Mouse (Mus musculus): ENCODE measurements at regions not wholly inside any gene's neighbourhood (a gene's known extent, or its start where the extent isn't known, plus 50 kb on each side); places are given as distances from the start of the nearest gene placed in this dataset.
A peak's percentile ranks its signal among the peaks of the same experiment; 100 is the strongest.

DNA sequence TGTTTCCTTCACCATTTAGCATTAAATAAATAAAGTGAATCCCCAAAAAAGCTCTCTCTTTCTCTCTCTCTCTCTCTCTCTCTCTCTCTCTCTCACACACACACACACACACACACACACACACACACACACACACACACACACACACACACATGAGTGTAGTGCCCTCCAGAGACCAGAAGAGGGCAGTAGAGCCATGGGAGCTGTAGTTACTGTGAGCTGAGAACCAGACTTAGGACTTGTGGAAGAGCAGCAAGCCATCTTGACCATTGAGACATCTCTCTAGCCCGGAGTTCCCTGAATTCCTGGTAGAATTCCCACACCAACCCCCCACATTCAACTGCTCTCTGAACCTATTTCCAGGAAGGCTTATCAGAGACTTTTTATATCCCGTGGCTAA, 190.3 kb downstream of the Rplp1 start:
- no peaks in the 10 kb centered on the region for H3K36me3 ChIP-seq
- ATAC-seq (ENCODE audit: borderline replicate concordance, extremely low read depth, low FRiP score, low TSS enrichment), result no peak
- no peak overlapping the region for H3K4me3 ChIP-seq
- H3K4me1 ChIP-seq, result peaks cover 38% of the 10 kb centered on the region
- H3K27ac ChIP-seq, result no peak overlapping the region
- H3K27me3 ChIP-seq, result peaks cover 4% of the 10 kb centered on the region; the same call in 1 of the 2 replicates
- no peaks in the 10 kb centered on the region for H3K9me3 ChIP-seq
- no peak overlapping the region for H3K4me2 ChIP-seq
- H3K9ac ChIP-seq, result no peak overlapping the region
- WGBS, result 79% methylated on average over 2 of the region's 2 CpGs

DNA sequence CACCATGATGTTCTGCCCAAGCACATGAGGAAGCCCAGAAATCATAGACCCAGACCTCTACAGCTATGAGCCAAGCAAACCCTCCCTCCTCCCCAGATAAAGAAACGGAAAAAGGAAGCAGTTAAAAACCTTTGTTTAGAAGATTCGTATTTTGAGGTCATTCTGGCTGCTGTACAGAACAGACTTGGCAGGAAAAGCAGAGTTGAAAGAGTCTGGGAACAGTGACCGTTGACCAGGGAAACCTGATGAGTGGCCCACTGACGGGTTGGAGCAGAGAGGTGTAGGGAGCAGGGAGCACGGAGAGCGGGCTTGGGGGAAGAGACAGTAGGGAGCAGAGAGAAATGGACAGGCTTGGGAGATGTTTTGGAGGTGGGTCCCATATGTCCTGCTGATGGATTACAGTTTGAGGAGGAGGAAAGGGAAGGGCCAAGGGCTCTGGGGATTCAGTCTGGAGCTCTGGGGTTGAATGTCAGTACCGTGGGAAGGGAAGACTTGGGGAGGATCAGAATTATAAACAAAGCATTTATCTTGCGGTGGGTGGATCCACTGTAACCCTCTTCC, 191.2 kb downstream of the Rplp1 start:
- WGBS, result 33% methylated on average over 8 of the region's 8 CpGs
- ATAC-seq (ENCODE audit: borderline replicate concordance, extremely low read depth, low FRiP score, low TSS enrichment), result peak; percentile 70; the same call in 1 of the 2 replicates
- Histone ChIP-seq H3K4me2 (no peak overlapping the region), H3K4me3 (no peak overlapping the region), H3K36me3 (no peaks in the 10 kb centered on the region), H3K9ac (no peak overlapping the region), H3K9me3 (no peaks in the 10 kb centered on the region), H3K4me1 (peaks cover 36% of the 10 kb centered on the region), H3K27ac (peak overlapping the region; percentile 69), H3K27me3 (peaks cover 4% of the 10 kb centered on the region; the same call in 1 of the 2 replicates)

DNA sequence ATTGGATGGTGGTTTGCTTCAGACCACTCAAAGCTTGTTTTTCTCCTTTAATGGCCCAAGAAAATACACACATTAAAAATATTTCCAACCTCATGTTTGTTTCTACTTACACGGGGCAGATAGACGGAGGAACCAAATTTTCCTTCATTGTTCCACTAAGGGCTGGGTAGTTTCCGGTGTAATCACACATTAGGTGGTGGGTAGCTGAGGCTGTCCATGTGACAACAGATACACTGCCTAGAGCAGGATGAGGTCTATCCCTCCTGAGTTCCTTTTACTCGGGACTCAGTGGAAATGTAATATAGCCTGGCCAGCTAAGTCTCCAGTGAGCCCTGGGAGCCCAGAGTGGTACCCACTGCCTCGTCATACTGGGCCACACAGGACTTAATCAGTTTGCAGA, 192.5 kb downstream of the Rplp1 start:
- peaks cover 31% of the 10 kb centered on the region for H3K4me1 ChIP-seq
- no peak overlapping the region for H3K4me2 ChIP-seq
- no peak for ATAC-seq (ENCODE audit: borderline replicate concordance, extremely low read depth, low FRiP score, low TSS enrichment)
- no peak overlapping the region for H3K27ac ChIP-seq
- no peak overlapping the region for H3K9ac ChIP-seq
- no peak overlapping the region for H3K4me3 ChIP-seq
- H3K27me3 ChIP-seq, result peaks cover 7% of the 10 kb centered on the region; the same call in 1 of the 2 replicates
- no peaks in the 10 kb centered on the region for H3K36me3 ChIP-seq
- H3K9me3 ChIP-seq, result no peaks in the 10 kb centered on the region
- 89% methylated on average over 5 of the region's 5 CpGs for WGBS

DNA sequence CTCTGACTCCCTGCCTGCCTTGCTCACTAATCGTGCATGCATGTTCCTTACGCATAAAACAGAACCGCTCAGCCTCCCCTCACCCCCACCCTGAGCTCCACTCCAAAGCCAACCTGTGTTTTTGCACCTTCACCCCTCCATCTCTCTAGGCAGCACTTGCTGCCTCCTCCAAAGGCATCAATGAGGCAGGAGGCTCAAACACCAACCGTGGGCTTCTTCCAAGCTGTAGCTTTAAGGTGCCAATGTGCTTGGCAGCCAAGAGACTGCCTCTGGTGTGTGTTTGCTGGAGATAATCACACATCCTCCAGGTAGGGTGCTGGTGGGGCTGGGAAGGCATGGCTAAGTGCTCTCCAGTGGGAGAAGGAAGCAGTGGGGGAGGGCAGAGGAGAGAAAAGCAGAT, 193.3 kb downstream of the Rplp1 start:
- Histone ChIP-seq H3K4me3 (no peak overlapping the region), H3K9me3 (no peaks in the 10 kb centered on the region), H3K4me2 (no peak overlapping the region), H3K4me1 (peaks cover 31% of the 10 kb centered on the region), H3K27me3 (peaks cover 7% of the 10 kb centered on the region; the same call in 1 of the 2 replicates), H3K9ac (no peak overlapping the region), H3K36me3 (no peaks in the 10 kb centered on the region), H3K27ac (no peak overlapping the region)
- 67% methylated on average over 4 of the region's 4 CpGs for WGBS
- ATAC-seq (ENCODE audit: borderline replicate concordance, extremely low read depth, low FRiP score, low TSS enrichment), result no peak

DNA sequence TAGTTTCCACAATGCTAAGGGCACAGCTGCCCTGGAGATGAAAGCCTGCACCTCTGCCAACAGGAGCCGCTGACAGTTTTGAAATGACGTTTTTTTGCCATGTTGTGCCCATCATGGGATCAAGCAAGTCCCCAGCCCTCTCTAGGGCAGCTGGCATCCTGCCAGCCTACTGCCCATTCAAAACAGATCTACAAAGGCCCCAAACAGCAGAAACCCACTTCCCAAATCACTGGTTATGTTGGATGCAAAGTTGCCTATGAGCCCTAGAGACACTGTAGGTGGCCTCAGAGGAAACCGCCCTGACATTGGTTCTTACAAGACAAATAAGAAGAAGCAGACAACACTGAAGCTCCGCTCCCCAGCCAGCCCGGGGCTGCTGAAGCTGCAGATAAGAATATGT, 194.1 kb downstream of the Rplp1 start:
- Histone ChIP-seq H3K4me1 (peaks cover 33% of the 10 kb centered on the region), H3K9me3 (no peaks in the 10 kb centered on the region), H3K36me3 (no peaks in the 10 kb centered on the region), H3K4me3 (no peak overlapping the region), H3K9ac (no peak overlapping the region), H3K27me3 (peaks cover 9% of the 10 kb centered on the region; the same call in 1 of the 2 replicates), H3K4me2 (no peak overlapping the region), H3K27ac (no peak overlapping the region)
- WGBS, result 53% methylated on average over 5 of the region's 5 CpGs
- ATAC-seq (ENCODE audit: borderline replicate concordance, extremely low read depth, low FRiP score, low TSS enrichment), result no peak

DNA sequence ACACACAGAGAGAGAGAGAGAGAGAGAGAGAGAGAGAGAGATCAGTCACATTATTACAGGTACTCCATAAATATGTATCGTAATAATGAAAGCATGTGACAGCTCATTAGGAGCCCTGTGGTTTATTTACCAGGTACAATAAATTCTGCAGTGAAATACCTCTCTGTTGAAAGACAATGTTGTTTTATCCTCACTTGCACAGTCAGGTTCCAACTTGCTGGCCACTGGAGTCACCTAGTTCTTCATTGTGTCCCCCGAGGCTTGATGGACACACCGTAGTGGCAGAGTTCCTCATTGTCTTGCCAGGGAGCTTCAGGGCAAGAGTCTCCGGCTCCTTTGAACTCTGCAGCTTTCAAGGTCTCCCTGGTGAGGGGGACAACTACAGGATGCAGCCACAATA, 197.6 kb downstream of the Rplp1 start:
- Histone ChIP-seq H3K27ac (no peak overlapping the region), H3K4me1 (peaks cover 35% of the 10 kb centered on the region), H3K36me3 (no peaks in the 10 kb centered on the region), H3K27me3 (peaks cover 13% of the 10 kb centered on the region; the same call in 1 of the 2 replicates), H3K4me2 (no peak overlapping the region), H3K9me3 (no peaks in the 10 kb centered on the region), H3K9ac (no peak overlapping the region), H3K4me3 (no peak overlapping the region)
- WGBS, result 74% methylated on average over 4 of the region's 4 CpGs
- no peak for ATAC-seq (ENCODE audit: borderline replicate concordance, extremely low read depth, low FRiP score, low TSS enrichment)

DNA sequence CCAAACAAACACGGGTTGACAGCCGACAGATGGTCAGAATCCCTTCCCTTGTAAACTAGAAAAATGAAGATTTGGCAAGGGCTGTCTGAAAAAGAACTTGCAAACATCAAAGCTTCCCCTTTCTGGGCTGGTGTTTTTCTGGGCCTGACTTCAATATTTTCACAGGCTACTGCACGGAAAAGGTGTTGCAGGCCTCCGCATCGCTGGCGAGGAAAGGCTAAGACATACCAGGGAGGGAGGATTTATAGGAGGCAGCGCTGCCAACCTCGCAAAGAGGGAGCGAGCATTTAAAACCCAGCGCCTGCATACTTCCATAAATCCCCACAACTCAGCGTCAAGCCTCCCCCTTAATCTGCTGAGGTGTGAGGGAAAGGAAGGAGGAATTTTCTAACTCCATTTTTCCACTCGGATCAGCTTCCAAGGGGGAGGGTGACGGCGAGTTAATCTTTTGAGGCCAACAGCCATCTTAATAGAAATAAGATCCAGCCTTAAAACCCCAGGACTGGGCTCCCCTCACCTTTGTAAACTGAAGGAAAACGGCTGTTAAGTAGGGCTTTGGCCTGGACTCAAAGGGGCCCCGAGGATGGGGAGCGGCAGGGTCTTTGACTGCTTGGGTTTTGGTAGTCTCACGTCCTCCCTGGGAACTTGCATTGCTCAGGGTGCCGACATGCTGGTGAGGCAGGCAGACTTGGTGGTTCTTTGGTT, 199.9 kb downstream of the Rplp1 start:
- H3K27ac ChIP-seq, result no peak overlapping the region

DNA sequence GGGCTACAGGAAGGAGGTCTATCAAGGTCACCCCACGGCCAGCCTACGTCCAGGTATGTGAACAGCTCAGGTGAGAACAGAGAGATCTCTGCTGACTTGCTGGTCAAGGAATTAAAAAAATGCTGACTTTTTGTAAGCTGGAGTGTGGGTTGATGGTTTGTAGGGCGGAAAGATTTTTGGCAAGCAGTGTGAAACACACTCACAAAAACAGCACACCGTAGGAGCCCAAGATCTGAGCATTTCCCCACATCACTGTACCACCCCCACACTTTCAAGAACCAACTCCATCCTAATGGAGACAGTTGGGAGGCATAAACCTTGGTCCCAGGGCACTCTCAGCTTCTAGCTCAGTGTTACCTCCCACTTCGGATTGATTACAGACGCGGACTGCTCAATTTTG, 200.5 kb downstream of the Rplp1 start:
- Histone ChIP-seq H3K27ac (no peak overlapping the region), H3K9me3 (no peaks in the 10 kb centered on the region), H3K36me3 (no peaks in the 10 kb centered on the region), H3K27me3 (peaks cover 9% of the 10 kb centered on the region; the same call in 1 of the 2 replicates), H3K4me1 (peaks cover 18% of the 10 kb centered on the region), H3K9ac (no peak overlapping the region), H3K4me2 (no peak overlapping the region), H3K4me3 (no peak overlapping the region)
- ATAC-seq (ENCODE audit: borderline replicate concordance, extremely low read depth, low FRiP score, low TSS enrichment), result no peak
- 50% methylated on average over 7 of the region's 7 CpGs for WGBS

More for the DNA sequence above, 199.9 kb downstream of the Rplp1 start:
- 28% methylated on average over 19 of the region's 19 CpGs for WGBS
- no peaks in the 10 kb centered on the region for H3K9me3 ChIP-seq
- no peak; the same call in 1 of the 2 replicates for ATAC-seq (ENCODE audit: borderline replicate concordance, extremely low read depth, low FRiP score, low TSS enrichment)
- H3K27me3 ChIP-seq, result peaks cover 9% of the 10 kb centered on the region; the same call in 1 of the 2 replicates
- H3K36me3 ChIP-seq, result no peaks in the 10 kb centered on the region
- H3K9ac ChIP-seq, result no peak overlapping the region
- peaks cover 18% of the 10 kb centered on the region for H3K4me1 ChIP-seq
- no peak overlapping the region for H3K4me2 ChIP-seq
- H3K4me3 ChIP-seq, result no peak overlapping the region

DNA sequence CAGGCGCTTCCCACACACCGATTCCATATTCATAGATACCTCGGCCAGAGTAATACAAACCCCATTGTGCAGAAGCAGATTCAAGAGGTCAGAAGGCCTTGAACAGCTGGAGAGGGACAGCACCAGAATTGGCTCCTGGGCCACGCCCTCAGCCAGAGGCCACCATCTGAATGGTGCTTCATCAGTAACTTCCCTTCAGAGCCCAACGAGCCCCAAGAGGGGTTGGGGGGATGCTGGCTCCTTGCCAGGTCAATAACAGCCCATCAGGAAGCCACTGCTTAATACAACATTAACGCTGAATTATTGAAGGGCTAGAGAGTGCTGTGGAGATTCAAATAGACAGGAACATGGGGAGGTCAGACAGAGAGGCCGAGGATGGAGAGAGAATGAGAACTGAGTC, 203.0 kb downstream of the Rplp1 start:
- ATAC-seq (ENCODE audit: borderline replicate concordance, extremely low read depth, low FRiP score, low TSS enrichment), result no peak
- no peak overlapping the region for H3K4me2 ChIP-seq
- peaks cover 6% of the 10 kb centered on the region; the same call in 1 of the 2 replicates for H3K27me3 ChIP-seq
- no peaks in the 10 kb centered on the region for H3K9me3 ChIP-seq
- no peak overlapping the region for H3K27ac ChIP-seq
- no peak overlapping the region for H3K9ac ChIP-seq
- 45% methylated on average over 7 of the region's 7 CpGs for WGBS
- no peak overlapping the region for H3K4me3 ChIP-seq
- no peaks in the 10 kb centered on the region for H3K36me3 ChIP-seq
- H3K4me1 ChIP-seq, result peaks cover 20% of the 10 kb centered on the region

DNA sequence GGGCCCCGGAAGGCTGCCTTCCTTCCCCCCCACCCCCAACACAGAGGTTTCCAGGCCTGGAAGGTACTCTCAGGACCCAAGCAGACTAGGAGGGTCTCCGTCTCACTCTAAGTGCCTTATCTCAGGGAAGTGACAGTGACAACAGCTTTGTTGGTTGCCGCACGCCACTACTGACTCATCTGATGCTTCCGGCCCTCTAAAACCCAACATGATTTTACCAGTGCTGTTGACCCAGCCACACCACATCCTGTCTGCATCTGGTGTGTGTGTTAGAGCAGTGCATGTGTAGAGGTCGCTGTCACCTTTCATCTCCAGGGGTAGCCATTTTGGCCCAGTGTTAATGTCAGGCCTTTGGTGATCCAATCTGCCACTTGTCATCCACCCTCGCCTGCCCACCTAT, 206.5 kb downstream of the Rplp1 start:
- Histone ChIP-seq H3K36me3 (no peaks in the 10 kb centered on the region), H3K4me3 (no peak overlapping the region), H3K27me3 (peaks cover 3% of the 10 kb centered on the region; the same call in 1 of the 2 replicates), H3K4me2 (no peak overlapping the region), H3K9me3 (no peaks in the 10 kb centered on the region), H3K27ac (no peak overlapping the region), H3K4me1 (peaks cover 10% of the 10 kb centered on the region), H3K9ac (no peak overlapping the region)
- 64% methylated on average over 7 of the region's 7 CpGs for WGBS
- ATAC-seq (ENCODE audit: borderline replicate concordance, extremely low read depth, low FRiP score, low TSS enrichment), result no peak

DNA sequence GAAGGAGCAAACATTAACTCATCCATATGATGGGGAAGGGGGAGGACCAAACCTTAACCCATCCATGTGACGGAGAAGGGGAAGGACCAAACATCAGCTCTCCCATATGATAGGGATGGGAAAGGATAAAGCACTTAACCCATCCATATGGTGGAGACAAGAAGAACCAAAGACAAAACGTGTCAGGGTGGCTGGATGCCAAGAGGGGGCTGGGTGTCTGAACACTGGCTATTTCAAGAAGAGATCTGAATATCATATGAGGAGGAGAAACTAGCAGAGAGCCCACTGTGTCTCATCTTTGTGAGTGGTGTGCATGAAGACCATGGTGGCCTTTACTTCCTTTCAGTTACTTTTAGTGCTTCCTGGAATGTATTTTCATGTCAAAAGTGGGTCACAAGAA, 207.0 kb downstream of the Rplp1 start:
- Histone ChIP-seq H3K4me2 (no peak overlapping the region), H3K9ac (no peak overlapping the region), H3K27me3 (peaks cover 3% of the 10 kb centered on the region; the same call in 1 of the 2 replicates), H3K4me1 (peaks cover 14% of the 10 kb centered on the region), H3K36me3 (no peaks in the 10 kb centered on the region), H3K27ac (no peak overlapping the region), H3K4me3 (no peak overlapping the region), H3K9me3 (no peaks in the 10 kb centered on the region)
- ATAC-seq (ENCODE audit: borderline replicate concordance, extremely low read depth, low FRiP score, low TSS enrichment), result no peak
- WGBS, result 55% methylated on average over 2 of the region's 2 CpGs

DNA sequence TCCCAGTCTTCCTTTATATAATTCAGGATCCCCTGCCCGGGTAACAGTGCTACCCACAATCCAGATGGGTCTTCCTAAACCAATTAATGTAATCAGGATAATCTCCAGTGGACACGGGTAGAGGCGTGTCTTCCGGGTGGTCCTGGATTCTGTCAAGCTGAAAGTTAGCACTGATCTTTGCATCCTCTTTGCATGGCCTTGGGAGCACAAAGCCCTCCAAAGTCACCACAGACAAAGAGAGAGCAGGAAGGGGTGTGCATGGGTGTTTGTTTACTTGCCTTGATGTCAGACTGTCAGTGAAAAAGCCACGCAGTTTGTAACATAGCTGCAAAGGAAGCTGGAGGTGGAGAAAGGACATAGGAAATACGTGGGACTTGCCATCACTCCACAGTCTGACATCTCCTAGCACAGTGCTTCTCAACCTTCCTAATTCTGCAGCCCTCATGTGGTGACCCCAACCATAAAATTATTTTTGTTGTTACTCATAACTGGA, 208.0 kb downstream of the Rplp1 start:
- Histone ChIP-seq H3K4me3 (no peak overlapping the region), H3K27ac (no peak overlapping the region), H3K9me3 (no peaks in the 10 kb centered on the region), H3K4me2 (no peak overlapping the region), H3K36me3 (no peaks in the 10 kb centered on the region), H3K4me1 (peaks cover 15% of the 10 kb centered on the region), H3K9ac (no peak overlapping the region), H3K27me3 (no peaks in the 10 kb centered on the region; the same call in 1 of the 2 replicates)
- WGBS, result 64% methylated on average over 6 of the region's 6 CpGs
- ATAC-seq (ENCODE audit: borderline replicate concordance, extremely low read depth, low FRiP score, low TSS enrichment), result no peak
